27 mouse cellular contexts compared by ENCODE assay signal in genomic region chr11:7194432-7195311, GRCm38 (mm10). TPM values are rescaled to one million over a fixed set of nuclear protein-coding genes. Genes with fewer than 3 reads are reported as not detected.
DNase-seq lines count a peak whose midpoint lies in the region; ATAC-seq and TF ChIP-seq lines count a peak whose summit lies in the region.
"Had no signal": no experiment of that assay in that cellular context is flagged by ENCODE, and none has a peak within 500 bp of the region (broad histone marks: within the 10 kb centered on the region; RNA-seq: fewer than 3 reads in every experiment).

No protein-coding gene starts in this region.

- H3K4me1 ChIP-seq in kidney, adult 2 months (ENCODE audit: control insufficient read depth, insufficient read depth, low read length) = peaks cover 8% of the 10 kb centered on the region; the same call in 1 of the 2 replicates
- H3K4me1 ChIP-seq in midbrain, postnatal 0 days (ENCODE audit: insufficient read depth, low read length) = no peaks in the 10 kb centered on the region; the same call in 1 of the 2 replicates
- peaks cover 7% of the 10 kb centered on the region; the same call in 1 of the 2 replicates for H3K4me1 ChIP-seq in midbrain, embryonic 15.5 days
- no peaks in the 10 kb centered on the region for H3K4me1 ChIP-seq in cortical plate, adult 2 months (ENCODE audit: control insufficient read depth, insufficient read depth, low read length)
- H3K4me1 ChIP-seq: limb, embryonic 15.5 days had no signal

- no peak for TF ChIP-seq POLR2A in kidney, adult 2 months (IDR thresholded peaks at IDR 0.05; ENCODE audit: low read depth, low read length)
- no peak for TF ChIP-seq POLR2A in cortical plate, adult 2 months (IDR thresholded peaks at IDR 0.05; ENCODE audit: extremely low read depth, insufficient read depth, low read length)

- 91% methylated on average over 10 of the region's 10 CpGs for WGBS in kidney, adult 2 months
- WGBS in midbrain, postnatal 0 days = 94% methylated on average over 10 of the region's 10 CpGs
- 93% methylated on average over 10 of the region's 10 CpGs for WGBS in midbrain, embryonic 15.5 days

- no peak overlapping the region for H3K4me3 ChIP-seq in kidney, adult 2 months (ENCODE audit: insufficient read depth, low read depth, low read length)
- no peak overlapping the region for H3K4me3 ChIP-seq in midbrain, postnatal 0 days (ENCODE audit: low read depth, low read length)
- H3K4me3 ChIP-seq in midbrain, embryonic 15.5 days = no peak overlapping the region
- H3K4me3 ChIP-seq in cortical plate, adult 2 months (ENCODE audit: insufficient read depth, low read length) = no peak overlapping the region
- H3K4me3 ChIP-seq: embryonic facial prominence, embryonic 10.5 days; erythroblast, embryonic 14.5 days; limb, embryonic 15.5 days; myocyte had no signal

- no peak for ATAC-seq in midbrain, postnatal 0 days (ENCODE audit: low FRiP score)
- no peak for ATAC-seq in midbrain, embryonic 15.5 days (replicated peaks)
- ATAC-seq: CD4-positive, CD25-positive, alpha-beta regulatory T cell, adult 4 months; forebrain, embryonic 16.5 days had no signal

- H3K36me3 ChIP-seq in kidney, adult 2 months (ENCODE audit: control insufficient read depth, insufficient read depth, low read length) = no peaks in the 10 kb centered on the region
- no peaks in the 10 kb centered on the region for H3K36me3 ChIP-seq in midbrain, postnatal 0 days (ENCODE audit: insufficient read depth, low read length)
- H3K36me3 ChIP-seq in midbrain, embryonic 15.5 days (replicated peaks) = no peaks in the 10 kb centered on the region
- H3K36me3 ChIP-seq: embryonic facial prominence, embryonic 10.5 days; limb, embryonic 15.5 days had no signal

- TF ChIP-seq CTCF in kidney, adult 2 months (conservative IDR thresholded peaks at IDR 0.05; ENCODE audit: insufficient read depth, insufficient read length, low read depth, low read length) = peak; percentile 30; the same call in 1 of the 2 replicates
- TF ChIP-seq CTCF in midbrain, postnatal 0 days (IDR thresholded peaks at IDR 0.05) = peak; percentile 30
- TF ChIP-seq CTCF in cortical plate, adult 2 months (IDR thresholded peaks at IDR 0.05; ENCODE audit: extremely low read depth, insufficient read depth, low read length) = 0 out of 2 replicates have a peak, but pooled peaks have one; percentile 10

- no peak overlapping the region for H3K4me2 ChIP-seq in midbrain, postnatal 0 days (ENCODE audit: low read depth, low read length, poor library complexity, severe bottlenecking)
- H3K4me2 ChIP-seq in midbrain, embryonic 15.5 days = no peak overlapping the region
- H3K4me2 ChIP-seq: limb, embryonic 15.5 days; midbrain, embryonic 11.5 days had no signal

- no peak overlapping the region for H3K9ac ChIP-seq in midbrain, postnatal 0 days (replicated peaks; ENCODE audit: low read length, poor library complexity, severe bottlenecking)
- no peak overlapping the region for H3K9ac ChIP-seq in midbrain, embryonic 15.5 days
- H3K9ac ChIP-seq: limb, embryonic 15.5 days had no signal

- H3K27ac ChIP-seq in kidney, adult 2 months (ENCODE audit: insufficient read depth, low read depth, low read length) = no peak overlapping the region
- H3K27ac ChIP-seq in midbrain, postnatal 0 days (ENCODE audit: low read depth, low read length) = no peak overlapping the region
- H3K27ac ChIP-seq in midbrain, embryonic 15.5 days = no peak overlapping the region
- no peak overlapping the region for H3K27ac ChIP-seq in cortical plate, adult 2 months (ENCODE audit: insufficient read depth, low read length)
- H3K27ac ChIP-seq: embryonic facial prominence, embryonic 10.5 days; limb, embryonic 15.5 days; macrophage had no signal

- no peaks in the 10 kb centered on the region for H3K9me3 ChIP-seq in midbrain, postnatal 0 days (ENCODE audit: low read length)
- H3K9me3 ChIP-seq in midbrain, embryonic 15.5 days = no peaks in the 10 kb centered on the region
- H3K9me3 ChIP-seq: embryonic facial prominence, embryonic 10.5 days; limb, embryonic 15.5 days had no signal

- H3K27me3 ChIP-seq in kidney, adult 2 months (replicated peaks; ENCODE audit: control insufficient read depth, insufficient read depth, low read length) = no peaks in the 10 kb centered on the region
- peaks cover 4% of the 10 kb centered on the region; the same call in 1 of the 2 replicates for H3K27me3 ChIP-seq in midbrain, postnatal 0 days (ENCODE audit: insufficient read depth, low read length)
- 0 out of 2 replicates have a peak, but pooled peaks cover 2% of the 10 kb centered on the region for H3K27me3 ChIP-seq in midbrain, embryonic 15.5 days (replicated peaks)
- H3K27me3 ChIP-seq: limb, embryonic 15.5 days had no signal

- DNase-seq in kidney, adult 2 months = no peak
- no peak for DNase-seq in kidney, postnatal 4 days
- DNase-seq in midbrain, postnatal 0 days (ENCODE audit: low spot score) = no peak
- DNase-seq in natural killer cell, adult 2 months (ENCODE audit: low spot score in 2 of 2) = no peak
- DNase-seq in urinary bladder, postnatal 36 days (ENCODE audit: low spot score in 2 of 2) = no peak
- DNase-seq: adrenal gland, adult 8-10 months; cerebellum, adult 11 months; cerebellum, postnatal 36 days; heart, adult 18-20 months; kidney, postnatal 14 days had no signal

RNA-seq across cellular contexts. Expression of gene Igfbp1, which starts 2.9 kb away (rescaled TPM):
- 28.0 and 37.5 TPM in 2 replicates for polyA plus RNA-seq in kidney, adult 2 months (2012; rRNA removed)
- not detected in 2 replicates for total RNA-seq in midbrain, postnatal 0 days (2014; rRNA removed)
- 0.11 TPM in 1 of 2 replicates, not detected in the other for polyA plus RNA-seq in midbrain, postnatal 0 days (2015; fragmentation: Nextera tagmentation; extraction: Ambion mirVana)
- 0.37 TPM in 1 of 2 replicates, not detected in the other for polyA plus RNA-seq in midbrain, embryonic 15.5 days (2015; fragmentation: Nextera tagmentation; extraction: Ambion mirVana)
- polyA plus RNA-seq in cortical plate, adult 2 months (2012; rRNA removed) = 0.17 and 0.26 TPM in 2 replicates
- total RNA-seq: adrenal gland, adult 8-10 months; gastrocnemius, adult 18-20 months; heart, adult 18-20 months; layer of hippocampus, postnatal 14 days; left cerebral cortex, postnatal 25 days; neutrophil, adult 5-6 weeks had no signal
- polyA plus RNA-seq: CD4-positive, CD25-positive, alpha-beta regulatory T cell, adult 4 months; heart, postnatal 0 days; macrophage; myocyte had no signal

RNA-seq across cellular contexts. Expression of gene Gm11985, which starts 6.3 kb away (rescaled TPM):
- polyA plus RNA-seq in kidney, adult 2 months (2012; rRNA removed) = not detected in 2 replicates
- total RNA-seq in midbrain, postnatal 0 days (2014; rRNA removed) = not detected in 2 replicates
- polyA plus RNA-seq in midbrain, postnatal 0 days (2015; fragmentation: Nextera tagmentation; extraction: Ambion mirVana) = not detected in 2 replicates
- polyA plus RNA-seq in midbrain, embryonic 15.5 days (2015; fragmentation: Nextera tagmentation; extraction: Ambion mirVana) = not detected in 2 replicates
- not detected in 2 replicates for polyA plus RNA-seq in cortical plate, adult 2 months (2012; rRNA removed)
- total RNA-seq: adrenal gland, adult 8-10 months; gastrocnemius, adult 18-20 months; heart, adult 18-20 months; layer of hippocampus, postnatal 14 days; left cerebral cortex, postnatal 25 days; neutrophil, adult 5-6 weeks had no signal
- polyA plus RNA-seq: CD4-positive, CD25-positive, alpha-beta regulatory T cell, adult 4 months; erythroblast, embryonic 14.5 days; forebrain, embryonic 16.5 days; heart, postnatal 0 days; hindbrain, embryonic 11.5 days; intestine, embryonic 14.5 days; limb, embryonic 15.5 days; macrophage; midbrain, embryonic 11.5 days; myocyte had no signal

RNA-seq across cellular contexts. Expression of gene Igfbp3, which starts 19.1 kb away (rescaled TPM):
- polyA plus RNA-seq in kidney, adult 2 months (2012; rRNA removed) = 300 and 359 TPM in 2 replicates
- total RNA-seq in midbrain, postnatal 0 days (2014; rRNA removed) = 33.6 and 38.0 TPM in 2 replicates
- polyA plus RNA-seq in midbrain, postnatal 0 days (2015; fragmentation: Nextera tagmentation; extraction: Ambion mirVana) = 19.4 and 21.0 TPM in 2 replicates
- polyA plus RNA-seq in midbrain, embryonic 15.5 days (2015; fragmentation: Nextera tagmentation; extraction: Ambion mirVana) = 13.9 and 14.8 TPM in 2 replicates
- 9.7 and 11.1 TPM in 2 replicates for polyA plus RNA-seq in cortical plate, adult 2 months (2012; rRNA removed)
- total RNA-seq: neutrophil, adult 5-6 weeks had no signal
- polyA plus RNA-seq: CD4-positive, CD25-positive, alpha-beta regulatory T cell, adult 4 months; macrophage had no signal

Comparison
In these comparisons a context has a peak if more than half of its experiments do, and no peak if none do; other contexts are left out.
1. RNA of gene Igfbp1, which starts 2.9 kb away (polyA plus RNA-seq): 28.0 to 37.5 TPM in kidney, adult 2 months; 0.17 to 0.26 TPM in cortical plate, adult 2 months, 0.37 TPM in midbrain, embryonic 15.5 days and 0.11 TPM in midbrain, postnatal 0 days; every median in the first group is over 10 times any median in the second.
2. RNA of gene Igfbp3, which starts 19.1 kb away (polyA plus RNA-seq): 300 to 359 TPM in kidney, adult 2 months; 19.4 to 21.0 TPM in midbrain, postnatal 0 days, 13.9 to 14.8 TPM in midbrain, embryonic 15.5 days and 9.7 to 11.1 TPM in cortical plate, adult 2 months; every median in the first group is over 10 times any median in the second.
3. Peak in every context shown above with its lines, with median percentiles within 50 percentile points of each other: CTCF ChIP-seq.